Mouse (Mus musculus): ENCODE results near the gene Klf3.

Gene Klf3

DNA sequence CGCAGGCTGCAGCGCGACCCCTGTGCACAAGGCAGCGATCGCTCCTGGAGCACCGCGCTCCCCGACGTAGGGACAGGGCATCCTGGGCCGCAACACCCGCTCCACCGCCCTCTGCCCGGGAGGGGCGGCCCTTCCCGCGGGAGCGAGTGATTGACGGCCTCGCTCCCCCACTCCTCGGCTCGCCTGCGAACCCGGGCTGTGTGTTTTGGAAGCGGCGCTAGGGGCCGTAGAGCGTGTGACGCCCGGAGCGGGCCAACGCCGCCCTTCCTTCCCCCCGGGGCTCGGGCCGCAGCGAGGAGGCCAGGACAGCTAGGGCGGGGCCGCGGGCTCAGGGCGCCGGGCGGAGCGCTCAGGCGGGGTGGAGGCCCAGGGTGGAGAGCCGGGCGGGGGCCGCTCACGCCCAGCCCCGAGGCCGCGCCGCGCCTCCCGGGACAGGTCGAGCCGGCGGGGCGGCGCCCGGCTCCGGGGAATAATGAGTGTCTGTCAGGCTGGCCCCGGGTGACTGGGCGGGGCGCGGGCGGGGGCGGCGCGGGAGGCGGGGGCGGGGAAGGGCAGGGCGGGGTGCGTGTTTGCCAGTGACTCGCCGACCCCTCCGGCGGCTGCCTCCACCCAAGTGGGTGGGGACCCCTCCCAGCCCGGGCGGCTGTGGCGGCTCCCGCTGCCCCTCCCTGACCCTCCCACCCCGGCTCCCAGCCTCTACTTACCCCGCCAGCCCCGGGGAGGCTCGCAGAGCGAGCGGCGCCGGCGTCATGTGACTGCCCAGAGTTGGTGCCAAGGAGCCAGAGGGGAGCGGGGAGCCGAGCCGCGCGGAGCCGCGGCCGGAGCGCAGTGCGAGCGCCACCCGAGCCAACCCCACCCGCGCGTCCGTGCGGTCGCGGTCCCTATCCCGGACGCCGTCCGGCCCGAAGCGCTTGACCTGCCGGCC is at the start of gene Klf3:
Gene Klf3 (plus strand): TSS at position 594 of the 925 bp plus-strand sequence.
- peak; percentile 95 for DNase-seq (ENCODE audit: low spot score)

DNA sequence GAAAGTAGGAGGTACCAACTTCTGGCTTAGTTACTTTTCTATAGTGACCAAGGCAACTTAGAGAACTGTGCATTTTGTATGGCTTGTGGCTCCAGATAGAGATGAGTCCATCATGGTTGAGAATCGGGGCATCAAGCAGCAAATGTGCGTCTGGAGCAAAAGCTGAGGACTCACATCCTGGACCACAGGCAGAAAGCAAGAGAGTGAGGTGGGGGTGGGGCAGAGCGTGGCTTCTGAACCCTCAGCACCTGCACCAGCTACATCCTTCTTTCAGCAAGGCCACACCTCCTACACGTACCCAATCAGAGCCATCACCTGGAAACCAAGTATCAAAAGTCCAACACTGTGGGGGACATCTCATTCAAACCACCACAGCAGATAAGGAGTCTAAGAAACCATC is 40.9 kb upstream of the Klf3 start:
- no peak for DNase-seq (ENCODE audit: low spot score)

DNA sequence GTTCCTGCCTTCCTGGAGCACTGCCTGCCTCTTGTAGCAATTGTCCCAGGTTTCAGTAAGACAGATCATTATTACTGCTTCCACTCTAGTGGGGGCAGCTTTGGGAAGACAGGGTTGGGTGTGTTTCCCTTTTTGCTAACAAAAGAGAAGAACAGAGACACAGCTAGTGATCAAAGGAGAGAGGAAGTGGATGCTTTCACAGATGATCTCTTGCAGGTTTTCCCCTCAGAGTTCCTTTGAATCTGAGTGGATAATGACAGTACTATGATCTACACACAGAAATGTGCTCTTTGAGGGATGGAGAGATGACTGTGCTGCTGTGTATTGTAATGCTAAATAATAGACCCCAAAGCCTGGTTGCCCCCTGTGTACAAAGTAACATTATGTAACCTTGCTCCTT is 38.7 kb upstream of the Klf3 start:
- DNase-seq (ENCODE audit: low spot score): no peak

DNA sequence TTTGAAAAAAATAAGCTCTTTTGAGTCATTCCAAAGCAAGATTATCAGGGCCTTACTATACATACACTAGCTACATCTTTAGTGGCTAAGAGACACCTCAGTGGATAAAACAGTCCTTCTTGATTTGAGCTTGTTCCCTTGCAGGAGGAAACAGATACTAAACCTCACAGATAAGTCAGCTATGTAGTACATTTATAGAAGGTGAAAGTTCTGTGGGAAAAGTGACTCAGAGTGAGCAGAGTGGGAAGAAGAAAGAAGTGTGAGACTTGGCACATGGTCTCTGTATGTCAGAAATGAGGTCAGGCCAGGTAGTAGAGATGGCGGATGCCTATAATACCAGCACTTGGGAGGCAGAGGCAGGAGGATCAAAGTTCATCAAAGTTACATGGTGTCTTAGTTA is 37.4 kb upstream of the Klf3 start:
- no peak for DNase-seq (ENCODE audit: low spot score)

DNA sequence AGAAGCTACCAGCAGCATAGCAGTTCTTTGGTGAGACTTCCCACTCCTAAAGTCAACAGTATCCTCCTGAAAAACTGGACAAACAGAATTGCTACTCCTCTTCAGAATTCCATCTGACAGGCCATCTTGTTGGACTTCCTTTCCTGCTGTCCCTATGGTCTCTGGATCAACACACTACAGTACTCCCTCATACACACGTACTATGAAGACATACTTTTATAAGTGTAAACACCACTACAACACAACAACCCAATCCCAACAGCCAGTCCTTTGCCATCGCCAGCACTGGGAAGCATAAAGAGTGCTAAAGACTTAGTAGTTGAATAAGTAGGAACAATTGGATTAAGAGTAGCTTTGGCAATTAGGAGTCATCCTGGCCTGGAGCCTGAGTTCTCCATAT is 36.6 kb upstream of the Klf3 start:
- DNase-seq (ENCODE audit: low spot score): no peak

DNA sequence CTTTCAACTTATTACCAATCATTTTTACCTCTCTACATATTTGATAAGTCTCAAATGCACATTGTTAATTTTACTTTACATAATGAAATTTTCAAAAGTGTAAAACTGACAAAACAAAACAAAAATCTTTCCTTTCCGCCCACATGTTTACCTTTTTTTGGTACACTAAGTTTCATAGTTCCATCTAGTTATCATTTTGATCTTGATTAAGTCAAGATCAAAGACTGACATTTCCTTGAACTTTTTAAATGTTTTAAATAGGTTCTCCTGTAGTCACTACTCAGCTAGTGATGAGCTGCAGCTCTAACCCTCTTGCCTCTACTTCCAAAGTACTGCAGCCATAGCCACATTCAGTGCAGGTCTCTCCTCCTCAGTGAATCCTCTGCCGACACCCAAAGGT is 31.6 kb upstream of the Klf3 start:
- DNase-seq (ENCODE audit: low spot score): no peak

DNA sequence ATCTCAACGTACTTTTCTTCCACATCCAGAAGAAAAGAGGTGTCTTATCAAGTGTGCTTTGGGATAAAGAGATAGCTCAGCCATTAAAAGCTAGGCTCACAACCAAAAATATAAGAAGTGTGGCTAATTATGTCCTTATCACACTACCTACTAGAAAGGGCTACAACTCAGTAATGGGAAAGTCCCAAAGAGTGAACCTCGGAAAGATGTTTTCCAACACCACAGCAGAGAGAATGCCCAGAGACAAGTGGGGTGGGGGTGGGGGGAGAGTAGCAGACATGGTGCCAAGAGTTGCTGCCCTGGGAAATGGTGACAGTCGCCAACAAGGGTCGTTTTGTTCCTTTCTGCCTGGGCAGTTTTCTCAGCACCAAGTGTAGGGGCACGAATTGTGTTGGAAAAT is 25.0 kb upstream of the Klf3 start:
- no peak for DNase-seq (ENCODE audit: low spot score)

DNA sequence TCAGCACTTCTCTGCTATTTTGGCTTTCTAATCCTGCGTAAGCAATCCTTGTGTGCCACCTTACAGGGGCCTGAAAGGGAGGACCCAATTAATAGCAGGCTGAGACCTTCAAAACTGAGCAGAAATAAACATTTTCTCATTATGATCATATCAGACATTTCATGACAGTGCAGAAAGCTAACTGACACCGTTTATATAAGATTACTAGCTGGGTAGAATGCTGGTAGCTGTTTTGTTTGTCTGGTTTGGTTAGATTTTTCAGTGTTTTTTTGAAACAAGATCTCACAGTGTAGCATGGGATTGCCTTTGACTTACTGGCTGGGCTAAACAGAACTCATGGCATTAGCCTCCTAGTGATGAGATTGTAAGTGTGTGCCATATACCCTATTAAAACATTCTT is 23.9 kb upstream of the Klf3 start:
- DNase-seq (ENCODE audit: low spot score): no peak

DNA sequence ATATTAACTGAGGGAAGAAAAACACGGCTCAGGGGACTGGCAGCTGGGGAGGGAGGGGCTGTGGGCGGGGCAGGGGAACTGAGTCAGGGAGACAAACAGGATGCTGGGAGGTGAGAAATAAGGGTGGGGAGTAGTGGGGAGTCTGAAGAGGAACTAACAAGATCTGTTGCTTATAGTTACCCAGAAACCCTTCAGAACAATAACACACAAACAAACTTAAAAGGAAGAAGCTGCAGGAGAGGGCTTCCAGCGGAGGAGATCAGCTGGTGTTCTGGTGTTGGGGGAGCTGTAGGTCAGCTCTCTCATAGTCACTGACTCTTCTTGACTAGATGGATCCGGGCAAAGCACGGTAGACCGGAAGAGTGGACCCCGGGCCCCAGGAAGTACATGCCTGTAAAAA is 22.4 kb upstream of the Klf3 start:
- no peak for DNase-seq (ENCODE audit: low spot score)

DNA sequence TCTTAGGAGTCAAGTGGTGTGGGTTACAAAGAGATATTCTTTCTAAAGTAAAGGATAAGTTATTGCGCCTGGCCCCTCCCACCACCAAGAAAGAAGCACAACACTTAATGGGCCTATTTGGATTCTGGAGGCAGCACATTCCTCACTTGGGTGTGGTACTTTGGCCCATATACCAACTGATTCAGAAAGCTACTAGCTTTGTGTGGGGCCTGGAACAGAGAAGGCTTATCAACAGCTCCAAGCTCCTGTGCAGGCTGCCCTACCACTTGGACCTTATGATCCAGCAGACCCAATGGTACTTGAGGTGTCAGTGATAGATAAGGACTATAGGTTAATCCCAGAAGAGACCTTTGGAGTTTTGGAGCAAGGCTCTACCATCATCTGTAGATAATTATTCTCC is 15.0 kb upstream of the Klf3 start:
- DNase-seq (ENCODE audit: low spot score): no peak

DNA sequence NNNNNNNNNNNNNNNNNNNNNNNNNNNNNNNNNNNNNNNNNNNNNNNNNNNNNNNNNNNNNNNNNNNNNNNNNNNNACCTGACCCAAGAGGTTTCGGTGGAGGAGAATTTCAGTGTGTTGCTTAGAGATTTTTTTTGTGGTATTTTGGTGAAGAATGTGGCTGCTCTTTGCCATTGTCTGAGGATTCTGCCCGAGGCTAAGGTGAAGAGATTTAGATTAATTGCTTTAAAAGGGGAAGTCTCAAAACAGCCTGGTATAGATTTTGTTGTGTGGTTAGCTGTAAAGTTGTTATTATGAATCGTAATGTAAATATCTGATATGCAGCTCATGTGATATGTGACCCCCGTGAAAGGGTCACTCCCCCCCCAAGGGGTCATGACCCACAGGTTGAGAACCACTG is 5.0 kb upstream of the Klf3 start:
- no peak for DNase-seq (ENCODE audit: low spot score)

DNA sequence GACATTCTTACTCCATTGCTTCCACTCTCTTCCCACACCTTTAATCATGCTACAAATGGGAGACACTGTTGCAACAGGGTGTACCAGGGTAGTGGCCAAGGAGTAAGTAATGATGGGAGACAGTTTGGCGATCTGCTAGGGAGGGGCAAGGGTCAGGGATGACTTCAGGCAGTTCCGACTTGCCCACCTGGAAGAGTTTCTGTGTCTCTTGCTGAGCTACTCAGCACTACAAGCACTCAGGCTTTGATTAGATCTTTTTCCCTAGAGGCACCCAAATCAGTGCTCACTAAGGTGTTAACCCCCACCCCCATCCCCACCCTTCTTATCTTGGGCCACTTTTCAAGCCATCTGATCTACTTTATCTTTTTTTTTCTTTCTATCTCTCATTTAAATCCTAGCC is 1.6 kb upstream of the Klf3 start:
- no peak for DNase-seq (ENCODE audit: low spot score)

DNA sequence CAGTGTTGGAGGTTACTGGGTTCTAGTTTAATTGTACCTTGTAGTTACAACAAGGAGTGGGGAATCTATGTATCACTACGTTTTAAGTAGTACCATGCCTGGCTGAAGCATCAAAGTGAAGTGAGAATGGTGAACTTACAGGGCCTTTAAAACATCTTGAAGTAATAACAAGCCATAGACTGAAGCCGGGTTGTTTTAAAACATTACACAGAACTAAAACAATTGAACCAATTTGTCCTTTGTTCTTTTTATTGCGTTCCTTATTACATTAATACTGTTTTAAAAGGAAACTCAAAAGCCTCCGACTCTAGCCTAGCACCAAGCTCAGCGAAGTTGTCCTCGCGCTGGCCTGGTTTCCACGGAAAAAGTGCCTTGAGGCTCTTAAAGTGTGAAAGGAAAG is 1.0 kb upstream of the Klf3 start:
- DNase-seq (ENCODE audit: low spot score): no peak

DNA sequence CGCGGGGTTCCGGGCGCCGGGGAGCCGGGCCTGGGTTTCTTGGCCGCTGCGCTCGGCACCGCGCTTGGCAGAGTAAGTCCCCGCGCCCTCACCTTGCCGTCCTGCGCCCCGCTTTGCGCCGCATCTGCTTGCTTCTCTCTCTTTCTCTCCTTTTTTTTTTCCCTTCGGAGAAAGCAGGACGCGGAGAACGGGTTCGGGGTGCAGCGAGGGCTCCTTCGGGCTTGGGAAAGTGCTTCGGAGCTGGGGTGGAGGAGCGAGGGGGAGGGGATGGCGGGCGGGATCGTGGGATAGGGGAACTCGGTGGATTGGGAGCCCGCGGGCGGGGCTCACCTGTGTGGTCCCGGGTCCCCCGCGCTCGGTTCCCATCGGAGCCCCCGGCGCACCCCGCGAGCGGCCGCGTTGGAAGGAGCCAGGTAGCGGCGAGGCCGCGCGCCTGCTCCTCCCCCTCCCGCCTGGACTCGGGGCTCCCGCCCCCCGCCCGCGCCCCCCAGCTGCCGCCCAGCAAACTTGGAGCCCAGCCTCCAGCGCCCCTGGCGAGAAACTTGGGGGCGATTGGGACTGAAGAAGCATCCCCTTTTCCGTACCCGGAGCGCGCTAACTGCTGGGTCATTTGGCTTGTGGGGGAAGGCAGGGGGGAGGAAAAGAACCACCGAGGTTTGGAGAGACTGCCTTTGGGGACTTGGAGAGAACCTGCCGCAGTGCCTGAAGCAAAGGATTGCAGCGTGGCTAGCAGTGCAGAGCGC is 703 bp downstream of the Klf3 start:
- DNase-seq (ENCODE audit: low spot score): peak; percentile 45

DNA sequence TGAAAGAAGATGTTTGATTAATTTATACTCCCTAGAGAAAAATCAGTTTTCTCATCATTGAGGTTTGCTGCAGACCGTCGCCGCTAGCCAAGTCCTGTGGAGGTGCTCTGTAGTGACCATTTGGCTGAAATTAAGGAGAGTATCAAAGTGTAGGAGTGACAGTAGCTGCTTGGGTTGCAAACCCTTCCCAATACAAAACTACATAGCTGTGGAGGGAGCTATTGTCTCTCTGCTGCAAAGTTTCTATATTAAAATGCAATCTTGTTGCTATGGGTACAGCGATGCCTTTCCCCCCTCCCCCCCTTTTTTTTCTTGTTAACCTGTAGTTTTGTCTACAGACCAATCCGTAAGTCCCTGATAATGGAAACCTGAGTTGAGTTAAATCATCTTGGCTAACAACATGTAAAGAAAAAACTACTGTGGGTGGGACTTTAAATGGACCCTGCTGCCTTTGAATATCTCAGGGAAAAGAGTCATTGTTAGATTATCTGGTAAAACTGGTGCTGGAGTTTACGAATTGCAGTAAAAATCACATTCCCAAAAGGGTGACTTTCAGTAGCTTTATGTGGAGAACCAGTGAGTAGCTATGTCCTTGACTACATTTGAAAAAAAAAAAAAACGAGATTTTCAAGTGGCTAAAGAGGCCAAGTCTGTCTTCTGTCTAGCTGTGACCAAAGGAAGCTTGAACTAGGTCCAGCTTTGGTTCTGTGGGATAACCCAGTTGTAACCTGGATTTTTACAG is 2.1 kb downstream of the Klf3 start:
- no peak for DNase-seq (ENCODE audit: low spot score)

DNA sequence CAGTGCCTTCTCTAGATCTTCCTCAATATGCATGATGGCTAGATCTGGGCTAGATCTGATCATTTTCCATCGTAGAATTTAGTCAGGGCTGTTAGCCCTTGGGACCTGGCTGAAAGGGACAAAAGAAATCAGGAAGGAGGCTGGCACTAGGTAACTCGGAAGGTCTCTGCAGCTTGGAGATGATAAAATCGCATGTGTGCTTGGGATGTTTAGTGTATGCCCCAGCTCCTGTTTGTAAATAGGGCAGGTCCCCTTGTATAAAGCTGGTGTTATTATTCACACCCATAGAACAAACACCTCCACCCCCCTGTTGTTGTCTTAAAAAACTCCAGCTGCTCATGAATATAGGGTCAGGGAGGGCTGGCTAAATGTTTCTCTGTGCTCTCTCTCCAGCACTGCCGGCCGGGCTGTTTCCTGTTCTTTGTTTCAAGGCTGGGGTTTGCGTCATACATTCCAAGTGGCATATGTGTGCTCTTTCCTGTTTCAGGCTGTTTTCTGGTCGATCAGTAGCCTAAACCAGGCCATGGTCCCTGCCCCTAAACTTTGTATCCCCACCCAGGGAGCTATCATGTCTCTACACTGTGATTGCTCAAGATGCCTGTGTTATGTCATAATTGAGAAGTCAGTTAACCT is 2.8 kb downstream of the Klf3 start:
- DNase-seq (ENCODE audit: low spot score): peak; percentile 80

DNA sequence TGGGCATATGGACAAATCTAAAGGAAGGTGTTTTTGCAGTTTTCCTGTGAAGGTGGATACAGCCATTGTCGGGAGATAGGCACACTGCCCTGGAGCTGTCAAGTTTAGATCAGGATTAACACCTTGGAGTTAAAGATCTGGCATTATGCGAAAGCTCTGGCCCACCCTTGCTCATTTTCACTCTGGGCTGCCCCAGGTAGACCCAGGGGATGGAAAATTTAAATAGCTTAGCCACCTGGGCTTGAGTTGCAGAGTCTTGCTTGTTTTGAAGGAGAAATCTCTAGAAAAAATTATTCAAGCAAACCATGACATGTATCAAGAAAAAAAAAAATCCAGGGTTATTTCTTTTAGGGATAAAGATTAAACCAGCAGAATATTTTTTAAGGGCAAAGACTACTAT is 3.4 kb downstream of the Klf3 start:
- DNase-seq (ENCODE audit: low spot score): no peak

DNA sequence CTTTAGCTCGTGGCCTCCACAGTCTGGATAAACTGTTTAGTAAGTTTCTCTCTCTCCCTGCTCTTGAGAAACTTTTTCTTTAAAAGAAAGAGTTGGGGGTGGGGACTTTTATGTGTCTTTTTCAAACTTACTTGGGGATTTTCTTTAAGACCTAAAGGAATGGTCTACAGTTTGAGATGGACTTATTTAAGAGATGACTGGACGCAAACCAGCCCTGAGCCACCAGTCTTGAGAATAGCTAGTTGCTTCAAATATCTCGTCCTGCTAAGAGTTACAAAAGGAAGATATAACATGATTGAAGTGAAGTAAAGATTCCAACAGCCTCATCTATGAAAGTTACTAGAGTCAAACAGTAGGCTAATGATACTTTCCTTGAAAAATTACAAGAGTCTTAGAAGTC is 4.0 kb downstream of the Klf3 start:
- no peak for DNase-seq (ENCODE audit: low spot score)

DNA sequence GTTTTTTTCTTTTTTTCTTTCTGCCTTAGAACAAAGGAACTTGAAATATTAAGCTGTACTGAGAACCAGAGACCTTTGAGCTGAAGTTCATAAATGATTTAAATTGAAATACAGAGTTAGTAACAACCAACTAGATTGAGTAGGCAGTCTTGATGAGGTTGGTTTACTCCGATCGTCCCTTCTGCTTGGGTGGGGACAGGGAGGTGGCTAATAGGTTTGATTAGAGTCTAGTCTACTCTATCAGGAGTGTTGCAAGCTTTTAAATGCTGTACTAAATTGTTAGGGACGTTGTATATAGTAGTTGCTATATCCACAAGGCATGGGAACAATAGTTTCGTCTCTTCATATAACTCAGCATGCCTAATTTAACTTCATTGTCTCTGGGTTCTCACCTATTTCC is 4.4 kb downstream of the Klf3 start:
- no peak for DNase-seq (ENCODE audit: low spot score)

DNA sequence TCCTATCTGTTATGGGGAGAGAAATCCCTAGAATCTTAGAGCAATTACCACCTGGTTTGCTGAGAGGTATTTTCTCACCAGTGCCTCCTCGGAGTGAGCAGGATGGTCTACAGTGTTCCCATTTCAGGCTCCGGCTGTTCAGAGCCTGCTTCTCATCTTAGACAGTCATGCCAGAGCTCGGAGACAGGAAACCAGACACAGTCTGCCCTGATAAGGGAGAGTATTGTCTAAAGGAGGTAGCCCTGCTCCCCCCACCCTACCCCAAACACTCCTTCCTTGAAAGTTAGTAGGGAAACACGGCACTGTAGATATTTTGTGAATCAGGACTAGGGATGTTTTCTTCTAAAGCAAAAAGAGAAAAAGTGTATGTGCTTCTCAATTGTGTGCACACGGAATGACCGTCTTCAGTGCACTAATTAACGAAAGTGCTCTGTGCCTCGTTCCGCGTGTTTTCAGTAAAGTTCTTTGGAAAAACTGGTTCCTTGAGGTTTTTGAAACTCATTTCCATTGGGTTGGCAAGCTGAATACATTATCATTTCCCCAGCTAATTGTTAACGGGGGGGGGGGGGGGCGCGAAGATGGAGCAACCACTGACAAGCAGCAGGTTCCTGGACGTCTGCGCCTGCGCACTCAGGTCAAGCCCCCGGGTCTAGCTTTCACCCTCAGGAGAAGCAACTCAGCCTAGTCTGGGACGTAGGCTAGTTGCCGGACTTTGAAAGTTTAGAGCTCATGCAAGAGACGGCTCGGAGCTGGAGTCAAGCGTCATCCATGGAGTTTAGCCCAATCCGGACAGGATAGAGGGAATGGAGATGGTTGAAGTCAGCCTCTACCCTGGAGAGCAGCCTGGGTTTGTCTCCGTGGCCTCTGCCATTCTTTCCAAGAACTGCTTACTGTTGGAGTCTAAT is 5.2 kb downstream of the Klf3 start:
- no peak for DNase-seq (ENCODE audit: low spot score)

DNA sequence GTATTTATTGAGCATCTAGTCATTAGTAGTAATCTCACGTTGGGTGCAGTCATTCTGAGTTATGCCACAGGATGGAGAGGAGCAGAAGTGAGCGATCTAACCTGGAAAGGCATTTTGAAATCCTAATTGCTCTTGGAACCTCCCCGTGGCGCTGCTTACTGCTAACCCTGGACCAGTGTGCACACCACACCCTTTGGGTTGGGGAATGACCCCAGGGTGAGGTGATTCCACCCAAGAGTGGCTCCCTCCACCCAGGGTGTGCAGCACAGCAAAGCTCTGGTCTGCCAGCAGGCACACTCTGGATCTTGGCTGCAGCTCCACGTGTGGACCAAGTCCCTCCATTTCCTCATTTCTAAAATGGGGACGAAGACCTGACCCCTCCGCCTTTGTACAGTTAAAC is 6.1 kb downstream of the Klf3 start:
- peak; percentile 53 for DNase-seq (ENCODE audit: low spot score)

Data from urinary bladder, postnatal 14 days (tissue).